Mouse (Mus musculus): ENCODE results near the gene Mgat4a. TPM values are rescaled to one million over a fixed set of nuclear protein-coding genes. Genes with fewer than 3 reads are reported as not detected.

The Mgat4a gene
- polyA plus RNA-seq, 1 experiment from 2014 or later = 59.1 TPM

DNA sequence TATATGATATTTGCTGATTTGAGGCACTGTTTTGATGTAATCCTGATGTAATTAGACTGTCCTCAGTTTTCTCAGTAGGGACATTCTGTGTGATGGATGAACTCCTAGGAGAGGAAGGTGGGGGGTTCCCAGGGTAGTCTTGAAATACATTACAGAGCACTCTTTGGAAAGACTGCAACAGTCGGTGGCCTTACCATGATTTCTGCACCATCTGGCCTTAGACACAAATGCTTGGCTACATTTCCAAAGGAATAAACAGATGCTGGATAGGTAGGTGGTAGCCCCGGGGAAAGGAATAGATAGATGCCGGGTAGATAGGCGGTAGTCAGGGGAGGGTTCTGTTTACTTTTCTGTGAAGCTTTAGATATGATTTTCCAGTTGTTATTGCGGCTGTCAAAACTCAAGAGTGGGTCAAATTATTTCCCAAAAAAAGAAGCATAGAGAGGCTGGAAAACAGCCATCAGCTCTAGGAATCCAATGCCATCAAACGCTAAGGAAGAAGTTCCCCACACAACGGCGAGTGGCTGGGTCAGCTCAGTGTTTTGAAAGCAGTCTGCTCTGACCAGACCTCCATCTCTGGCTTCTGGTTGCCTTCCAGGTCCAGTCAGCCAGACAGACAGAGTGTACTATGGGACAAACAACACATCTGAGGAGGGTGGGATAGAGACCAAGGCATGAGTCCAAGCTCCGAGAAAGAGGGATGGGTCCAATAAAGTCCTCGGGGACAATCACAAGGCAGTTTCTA, 31.9 kb upstream of the Mgat4a start:
- H3K27me3 ChIP-seq (replicated peaks; ENCODE audit: control insufficient read depth, insufficient read depth, low read length) = no peaks in the 10 kb centered on the region
- no peaks in the 10 kb centered on the region for H3K36me3 ChIP-seq (ENCODE audit: control insufficient read depth, insufficient read depth)
- no peak overlapping the region for H3K4me3 ChIP-seq (ENCODE audit: low read depth, low read length)
- no peaks in the 10 kb centered on the region for H3K9me3 ChIP-seq (ENCODE audit: control insufficient read depth)
- WGBS = 38% methylated on average over 10 of the region's 10 CpGs
- H3K27ac ChIP-seq (ENCODE audit: low read depth, low read length) = peak overlapping the region; percentile 21; the same call in 1 of the 2 replicates
- no peak for ATAC-seq
- no peak overlapping the region for H3K4me2 ChIP-seq (replicated peaks; ENCODE audit: low read depth)
- H3K9ac ChIP-seq (ENCODE audit: low read depth, low read length) = no peak overlapping the region
- H3K4me1 ChIP-seq (replicated peaks; ENCODE audit: control insufficient read depth, insufficient read depth, low read length) = no peaks in the 10 kb centered on the region; the same call in 1 of the 2 replicates
- TF ChIP-seq CTCF (IDR thresholded peaks at IDR 0.05; ENCODE audit: low read depth) = no peak

GRCm38 (mm10) chr1:37568379-37568778, 27.6 kb upstream of the Mgat4a start:
- Histone ChIP-seq H3K4me2 (replicated peaks; ENCODE audit: low read depth) (no peak overlapping the region), H3K9me3 (ENCODE audit: control insufficient read depth) (no peaks in the 10 kb centered on the region), H3K4me1 (replicated peaks; ENCODE audit: control insufficient read depth, insufficient read depth, low read length) (no peaks in the 10 kb centered on the region; the same call in 1 of the 2 replicates), H3K9ac (ENCODE audit: low read depth, low read length) (no peak overlapping the region), H3K27me3 (replicated peaks; ENCODE audit: control insufficient read depth, insufficient read depth, low read length) (no peaks in the 10 kb centered on the region), H3K4me3 (ENCODE audit: low read depth, low read length) (no peak overlapping the region), H3K27ac (ENCODE audit: low read depth, low read length) (peak overlapping the region; percentile 73), H3K36me3 (ENCODE audit: control insufficient read depth, insufficient read depth) (no peaks in the 10 kb centered on the region)
- 36% methylated on average over 1 of the region's 1 CpGs for WGBS
- TF ChIP-seq CTCF (IDR thresholded peaks at IDR 0.05; ENCODE audit: low read depth) = no peak
- ATAC-seq = peak; percentile 98

- WGBS = 45% methylated on average over 4 of the region's 4 CpGs
- peak overlapping the region; percentile 73 for H3K27ac ChIP-seq (ENCODE audit: low read depth, low read length)
- no peaks in the 10 kb centered on the region for H3K36me3 ChIP-seq (ENCODE audit: control insufficient read depth, insufficient read depth)
- peak; percentile 65 for ATAC-seq
- H3K4me2 ChIP-seq (replicated peaks; ENCODE audit: low read depth) = no peak overlapping the region
- no peaks in the 10 kb centered on the region for H3K9me3 ChIP-seq (ENCODE audit: control insufficient read depth)
- no peak for TF ChIP-seq CTCF (IDR thresholded peaks at IDR 0.05; ENCODE audit: low read depth)
- no peak overlapping the region for H3K9ac ChIP-seq (ENCODE audit: low read depth, low read length)
- H3K4me3 ChIP-seq (ENCODE audit: low read depth, low read length) = no peak overlapping the region
- H3K27me3 ChIP-seq (replicated peaks; ENCODE audit: control insufficient read depth, insufficient read depth, low read length) = no peaks in the 10 kb centered on the region
- H3K4me1 ChIP-seq (replicated peaks; ENCODE audit: control insufficient read depth, insufficient read depth, low read length) = no peaks in the 10 kb centered on the region; the same call in 1 of the 2 replicates
Measured at GRCm38 (mm10) chr1:37566754-37567153, 25.9 kb upstream of the Mgat4a start.

DNA sequence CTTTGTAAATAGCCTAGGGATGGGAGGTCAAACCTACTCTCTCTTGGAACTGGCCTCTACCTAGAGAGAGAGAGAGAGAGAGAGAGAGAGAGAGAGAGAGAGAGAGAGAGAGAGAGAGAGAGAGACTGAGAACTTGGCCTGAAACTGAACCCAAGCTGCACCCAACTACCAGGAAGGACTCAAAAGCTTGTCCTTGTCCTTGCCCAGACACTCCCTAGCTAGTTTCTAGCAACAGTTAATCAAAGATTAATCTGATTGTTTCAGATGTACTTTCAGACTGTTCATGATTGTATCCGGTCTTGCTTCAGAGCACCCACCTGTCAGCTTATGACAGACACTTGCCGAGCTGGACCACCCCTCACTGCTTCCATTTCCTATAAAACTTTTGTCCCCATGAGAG, 25.5 kb upstream of the Mgat4a start:
- H3K9me3 ChIP-seq (ENCODE audit: control insufficient read depth) = no peaks in the 10 kb centered on the region
- H3K4me2 ChIP-seq (replicated peaks; ENCODE audit: low read depth) = no peak overlapping the region
- WGBS = 27% methylated on average over 2 of the region's 2 CpGs
- H3K4me1 ChIP-seq (replicated peaks; ENCODE audit: control insufficient read depth, insufficient read depth, low read length) = no peaks in the 10 kb centered on the region; the same call in 1 of the 2 replicates
- peak overlapping the region; percentile 73 for H3K27ac ChIP-seq (ENCODE audit: low read depth, low read length)
- H3K36me3 ChIP-seq (ENCODE audit: control insufficient read depth, insufficient read depth) = no peaks in the 10 kb centered on the region
- H3K9ac ChIP-seq (ENCODE audit: low read depth, low read length) = no peak overlapping the region
- no peak for TF ChIP-seq CTCF (IDR thresholded peaks at IDR 0.05; ENCODE audit: low read depth)
- no peak overlapping the region for H3K4me3 ChIP-seq (ENCODE audit: low read depth, low read length)
- ATAC-seq = 0 out of 2 replicates have a peak, but pooled peaks have one; percentile 28
- H3K27me3 ChIP-seq (replicated peaks; ENCODE audit: control insufficient read depth, insufficient read depth, low read length) = no peaks in the 10 kb centered on the region

- no peak for TF ChIP-seq CTCF (IDR thresholded peaks at IDR 0.05; ENCODE audit: low read depth)
- Histone ChIP-seq H3K9ac (ENCODE audit: low read depth, low read length) (no peak overlapping the region), H3K4me3 (ENCODE audit: low read depth, low read length) (no peak overlapping the region), H3K9me3 (ENCODE audit: control insufficient read depth) (no peaks in the 10 kb centered on the region), H3K36me3 (ENCODE audit: control insufficient read depth, insufficient read depth) (no peaks in the 10 kb centered on the region), H3K4me1 (replicated peaks; ENCODE audit: control insufficient read depth, insufficient read depth, low read length) (no peaks in the 10 kb centered on the region; the same call in 1 of the 2 replicates), H3K27me3 (replicated peaks; ENCODE audit: control insufficient read depth, insufficient read depth, low read length) (no peaks in the 10 kb centered on the region), H3K27ac (ENCODE audit: low read depth, low read length) (no peak overlapping the region), H3K4me2 (replicated peaks; ENCODE audit: low read depth) (no peak overlapping the region)
- no peak for ATAC-seq
- 51% methylated on average over 6 of the region's 6 CpGs for WGBS
Measured at GRCm38 (mm10) chr1:37565396-37565795, 24.6 kb upstream of the Mgat4a start.

DNA sequence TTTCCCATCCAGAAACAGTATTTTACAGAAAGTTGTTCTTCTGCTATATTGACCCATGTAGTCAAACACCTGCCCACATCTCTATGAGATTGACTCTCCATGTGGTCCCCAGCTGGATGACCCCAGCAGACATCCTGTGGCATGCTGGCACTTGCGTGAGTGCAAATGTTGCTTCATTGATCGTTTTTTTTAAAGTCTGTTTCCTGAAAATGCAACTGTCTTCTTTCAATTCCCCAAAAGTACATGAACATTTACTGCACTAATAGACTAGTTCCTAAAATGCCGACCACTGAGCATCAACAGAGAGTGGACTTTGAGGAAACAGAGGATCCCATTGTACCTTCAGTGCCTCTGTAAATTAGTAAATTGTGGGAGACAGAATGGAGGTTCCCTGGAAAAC, 21.1 kb upstream of the Mgat4a start:
- TF ChIP-seq CTCF (IDR thresholded peaks at IDR 0.05; ENCODE audit: low read depth) = no peak
- no peak overlapping the region for H3K9ac ChIP-seq (ENCODE audit: low read depth, low read length)
- no peak overlapping the region for H3K4me3 ChIP-seq (ENCODE audit: low read depth, low read length)
- no peaks in the 10 kb centered on the region for H3K9me3 ChIP-seq (ENCODE audit: control insufficient read depth)
- no peak overlapping the region for H3K4me2 ChIP-seq (replicated peaks; ENCODE audit: low read depth)
- H3K27ac ChIP-seq (ENCODE audit: low read depth, low read length) = no peak overlapping the region
- no peaks in the 10 kb centered on the region for H3K27me3 ChIP-seq (replicated peaks; ENCODE audit: control insufficient read depth, insufficient read depth, low read length)
- ATAC-seq = no peak
- 85% methylated on average over 3 of the region's 3 CpGs for WGBS
- no peaks in the 10 kb centered on the region for H3K36me3 ChIP-seq (ENCODE audit: control insufficient read depth, insufficient read depth)
- H3K4me1 ChIP-seq (replicated peaks; ENCODE audit: control insufficient read depth, insufficient read depth, low read length) = no peaks in the 10 kb centered on the region

Data from intestine, postnatal 0 days (tissue).